Mouse (Mus musculus): Measurements from ENCODE around the gene Adgrg1. TPM values are rescaled to one million over a fixed set of nuclear protein-coding genes. Genes with fewer than 3 reads are reported as not detected.
A peak's percentile ranks its signal among the peaks of the same experiment; 100 is the strongest.

The Adgrg1 gene
- polyA plus RNA-seq, 1 experiment from 2014 or later = 51.1 TPM

- Histone ChIP-seq H3K9me3 (replicated peaks; ENCODE audit: control insufficient read depth, low read length) (no peaks in the 10 kb centered on the region), H3K36me3 (ENCODE audit: control insufficient read depth, insufficient read depth, low read length) (no peaks in the 10 kb centered on the region), H3K27ac (ENCODE audit: low read length) (no peak overlapping the region), H3K4me1 (ENCODE audit: control insufficient read depth, insufficient read depth, low read length) (peaks cover 37% of the 10 kb centered on the region), H3K27me3 (ENCODE audit: control insufficient read depth, insufficient read depth, low read length) (no peaks in the 10 kb centered on the region), H3K9ac (ENCODE audit: low read length) (no peak overlapping the region), H3K4me2 (ENCODE audit: low read depth, low read length) (no peak overlapping the region), H3K4me3 (replicated peaks; ENCODE audit: low read length) (no peak overlapping the region)
- 53% methylated on average over 6 of the region's 6 CpGs for WGBS
- ATAC-seq (ENCODE audit: insufficient read depth, low FRiP score) = no peak
These were observed 22.6 kb downstream of the Adgrg1 start for GRCm38 (mm10) chr8:94996899-94997856.

- WGBS = 72% methylated on average over 6 of the region's 6 CpGs
- ATAC-seq (ENCODE audit: insufficient read depth, low FRiP score) = no peak
- H3K9ac ChIP-seq (ENCODE audit: low read length) = peak overlapping the region; percentile 14; the same call in 1 of the 2 replicates
- H3K27me3 ChIP-seq (ENCODE audit: control insufficient read depth, insufficient read depth, low read length) = no peaks in the 10 kb centered on the region
- no peak overlapping the region for H3K27ac ChIP-seq (ENCODE audit: low read length)
- no peak overlapping the region for H3K4me3 ChIP-seq (replicated peaks; ENCODE audit: low read length)
- no peaks in the 10 kb centered on the region for H3K36me3 ChIP-seq (ENCODE audit: control insufficient read depth, insufficient read depth, low read length)
- H3K9me3 ChIP-seq (replicated peaks; ENCODE audit: control insufficient read depth, low read length) = no peaks in the 10 kb centered on the region
- H3K4me1 ChIP-seq (ENCODE audit: control insufficient read depth, insufficient read depth, low read length) = peaks cover 31% of the 10 kb centered on the region
- no peak overlapping the region for H3K4me2 ChIP-seq (ENCODE audit: low read depth, low read length)
These were observed 23.3 kb downstream of the Adgrg1 start for GRCm38 (mm10) chr8:94997857-94998243.

- Histone ChIP-seq H3K4me1 (ENCODE audit: control insufficient read depth, insufficient read depth, low read length) (peaks cover 25% of the 10 kb centered on the region), H3K9ac (ENCODE audit: low read length) (peak overlapping the region; percentile 14; the same call in 1 of the 2 replicates), H3K4me2 (ENCODE audit: low read depth, low read length) (no peak overlapping the region), H3K27me3 (ENCODE audit: control insufficient read depth, insufficient read depth, low read length) (no peaks in the 10 kb centered on the region), H3K36me3 (ENCODE audit: control insufficient read depth, insufficient read depth, low read length) (no peaks in the 10 kb centered on the region), H3K9me3 (replicated peaks; ENCODE audit: control insufficient read depth, low read length) (no peaks in the 10 kb centered on the region), H3K27ac (ENCODE audit: low read length) (peak overlapping the region; percentile 10; the same call in 1 of the 2 replicates), H3K4me3 (replicated peaks; ENCODE audit: low read length) (no peak overlapping the region)
- 32% methylated on average over 2 of the region's 2 CpGs for WGBS
- ATAC-seq (ENCODE audit: insufficient read depth, low FRiP score) = no peak
These were observed 23.9 kb downstream of the Adgrg1 start for GRCm38 (mm10) chr8:94998431-94998830.

GRCm38 (mm10) chr8:94999004-94999403 is 24.5 kb downstream of the Adgrg1 start:
- peaks cover 21% of the 10 kb centered on the region for H3K4me1 ChIP-seq (ENCODE audit: control insufficient read depth, insufficient read depth, low read length)
- H3K9me3 ChIP-seq (replicated peaks; ENCODE audit: control insufficient read depth, low read length) = no peaks in the 10 kb centered on the region
- no peak overlapping the region for H3K4me2 ChIP-seq (ENCODE audit: low read depth, low read length)
- no peaks in the 10 kb centered on the region for H3K36me3 ChIP-seq (ENCODE audit: control insufficient read depth, insufficient read depth, low read length)
- no peak overlapping the region for H3K9ac ChIP-seq (ENCODE audit: low read length)
- WGBS = 55% methylated on average over 6 of the region's 6 CpGs
- peak overlapping the region; percentile 64 for H3K27ac ChIP-seq (ENCODE audit: low read length)
- no peak overlapping the region for H3K4me3 ChIP-seq (replicated peaks; ENCODE audit: low read length)
- no peaks in the 10 kb centered on the region for H3K27me3 ChIP-seq (ENCODE audit: control insufficient read depth, insufficient read depth, low read length)
- no peak for ATAC-seq (ENCODE audit: insufficient read depth, low FRiP score)

- 38% methylated on average over 6 of the region's 6 CpGs for WGBS
- Histone ChIP-seq H3K9me3 (replicated peaks; ENCODE audit: control insufficient read depth, low read length) (no peaks in the 10 kb centered on the region), H3K4me2 (ENCODE audit: low read depth, low read length) (no peak overlapping the region), H3K9ac (ENCODE audit: low read length) (no peak overlapping the region), H3K36me3 (ENCODE audit: control insufficient read depth, insufficient read depth, low read length) (no peaks in the 10 kb centered on the region), H3K27ac (ENCODE audit: low read length) (peak overlapping the region; percentile 64), H3K27me3 (ENCODE audit: control insufficient read depth, insufficient read depth, low read length) (no peaks in the 10 kb centered on the region), H3K4me3 (replicated peaks; ENCODE audit: low read length) (no peak overlapping the region), H3K4me1 (ENCODE audit: control insufficient read depth, insufficient read depth, low read length) (peaks cover 18% of the 10 kb centered on the region)
- ATAC-seq (ENCODE audit: insufficient read depth, low FRiP score) = no peak
These were observed 25.4 kb downstream of the Adgrg1 start for GRCm38 (mm10) chr8:94999956-95000355.

- no peak overlapping the region for H3K9ac ChIP-seq (ENCODE audit: low read length)
- 17% methylated on average over 5 of the region's 5 CpGs for WGBS
These were observed 26.1 kb downstream of the Adgrg1 start for GRCm38 (mm10) chr8:95000684-95001083.

GRCm38 (mm10) chr8:95001165-95001564 is 26.6 kb downstream of the Adgrg1 start:
- no peak overlapping the region for H3K4me3 ChIP-seq (replicated peaks; ENCODE audit: low read length)
- H3K4me2 ChIP-seq (ENCODE audit: low read depth, low read length) = no peak overlapping the region
- no peaks in the 10 kb centered on the region for H3K9me3 ChIP-seq (replicated peaks; ENCODE audit: control insufficient read depth, low read length)
- no peaks in the 10 kb centered on the region for H3K36me3 ChIP-seq (ENCODE audit: control insufficient read depth, insufficient read depth, low read length)
- WGBS = 58% methylated on average over 5 of the region's 5 CpGs
- H3K9ac ChIP-seq (ENCODE audit: low read length) = no peak overlapping the region
- H3K27me3 ChIP-seq (ENCODE audit: control insufficient read depth, insufficient read depth, low read length) = no peaks in the 10 kb centered on the region
- no peak for ATAC-seq (ENCODE audit: insufficient read depth, low FRiP score)
- peaks cover 18% of the 10 kb centered on the region for H3K4me1 ChIP-seq (ENCODE audit: control insufficient read depth, insufficient read depth, low read length)
- peak overlapping the region; percentile 64 for H3K27ac ChIP-seq (ENCODE audit: low read length)

More at GRCm38 (mm10) chr8:95000684-95001083, 26.1 kb downstream of the Adgrg1 start:
- Histone ChIP-seq H3K4me3 (replicated peaks; ENCODE audit: low read length) (no peak overlapping the region), H3K9me3 (replicated peaks; ENCODE audit: control insufficient read depth, low read length) (no peaks in the 10 kb centered on the region), H3K27me3 (ENCODE audit: control insufficient read depth, insufficient read depth, low read length) (no peaks in the 10 kb centered on the region), H3K4me2 (ENCODE audit: low read depth, low read length) (no peak overlapping the region), H3K4me1 (ENCODE audit: control insufficient read depth, insufficient read depth, low read length) (peaks cover 18% of the 10 kb centered on the region), H3K36me3 (ENCODE audit: control insufficient read depth, insufficient read depth, low read length) (no peaks in the 10 kb centered on the region), H3K27ac (ENCODE audit: low read length) (peak overlapping the region; percentile 64)
- ATAC-seq (ENCODE audit: insufficient read depth, low FRiP score) = peak; percentile 41; the same call in 1 of the 2 replicates

GRCm38 (mm10) chr8:95001655-95002054 is 27.1 kb downstream of the Adgrg1 start:
- Histone ChIP-seq H3K27ac (ENCODE audit: low read length) (no peak overlapping the region), H3K9me3 (replicated peaks; ENCODE audit: control insufficient read depth, low read length) (no peaks in the 10 kb centered on the region), H3K4me1 (ENCODE audit: control insufficient read depth, insufficient read depth, low read length) (peaks cover 18% of the 10 kb centered on the region), H3K27me3 (ENCODE audit: control insufficient read depth, insufficient read depth, low read length) (no peaks in the 10 kb centered on the region), H3K4me3 (replicated peaks; ENCODE audit: low read length) (no peak overlapping the region), H3K9ac (ENCODE audit: low read length) (no peak overlapping the region), H3K4me2 (ENCODE audit: low read depth, low read length) (no peak overlapping the region), H3K36me3 (ENCODE audit: control insufficient read depth, insufficient read depth, low read length) (no peaks in the 10 kb centered on the region)
- ATAC-seq (ENCODE audit: insufficient read depth, low FRiP score) = peak; percentile 62; the same call in 1 of the 2 replicates
- 6% methylated on average over 7 of the region's 7 CpGs for WGBS

- 0 out of 2 replicates have a peak overlapping the region, but pooled peaks have one; percentile 23 for H3K9ac ChIP-seq (ENCODE audit: low read length)
These were observed 27.6 kb downstream of the Adgrg1 start for GRCm38 (mm10) chr8:95002089-95002655.

More at GRCm38 (mm10) chr8:95002089-95002655, 27.6 kb downstream of the Adgrg1 start:
- no peaks in the 10 kb centered on the region for H3K27me3 ChIP-seq (ENCODE audit: control insufficient read depth, insufficient read depth, low read length)
- WGBS = 42% methylated on average over 8 of the region's 8 CpGs
- ATAC-seq (ENCODE audit: insufficient read depth, low FRiP score) = peak; percentile 11; the same call in 1 of the 2 replicates
- H3K4me3 ChIP-seq (replicated peaks; ENCODE audit: low read length) = no peak overlapping the region
- no peak overlapping the region for H3K4me2 ChIP-seq (ENCODE audit: low read depth, low read length)
- no peak overlapping the region for H3K27ac ChIP-seq (ENCODE audit: low read length)
- no peaks in the 10 kb centered on the region for H3K9me3 ChIP-seq (replicated peaks; ENCODE audit: control insufficient read depth, low read length)
- peaks cover 18% of the 10 kb centered on the region for H3K4me1 ChIP-seq (ENCODE audit: control insufficient read depth, insufficient read depth, low read length)
- H3K36me3 ChIP-seq (ENCODE audit: control insufficient read depth, insufficient read depth, low read length) = no peaks in the 10 kb centered on the region

All from stomach, embryonic 16.5 days (tissue).